Mouse (Mus musculus): ENCODE data around the gene Cd59a. TPM values are rescaled to one million over a fixed set of nuclear protein-coding genes. Genes with fewer than 3 reads are reported as not detected.
"Not testable (repeated sequence)": the region's sequence is repeated elsewhere in the genome, so short reads cannot be mapped to it uniquely, and the experiment has no call there.

Gene Cd59a
- polyA plus RNA-seq, 1 experiment, result 3.8 TPM

GRCm38 (mm10) chr2:104069704-104070185 is 25.9 kb upstream of the Cd59a start, which contains the start of gene Cd59b:
Cd59b (plus strand) TSS chr2:104069849.
- Histone ChIP-seq H3K36me3 (ENCODE audit: control insufficient read depth, insufficient read depth, low read length) (no peaks in the 10 kb centered on the region), H3K27ac (ENCODE audit: insufficient read depth, low read depth, low read length) (no peak within 1 kb of the TSS), H3K4me3 (ENCODE audit: low read depth, low read length) (peak within 1 kb of the TSS; percentile 67), H3K27me3 (ENCODE audit: control insufficient read depth, insufficient read depth, low read length) (no peaks in the 10 kb centered on the region), H3K4me1 (ENCODE audit: control insufficient read depth, insufficient read depth, insufficient read length, low read length) (no peaks in the 10 kb centered on the region)
- WGBS, result 3% methylated on average over 13 of the region's 13 CpGs
- no peak for TF ChIP-seq CTCF (IDR thresholded peaks at IDR 0.05; ENCODE audit: extremely low read depth, insufficient read length, insufficient replicate concordance, low read depth, low read length)
- no peak for TF ChIP-seq POLR2A (IDR thresholded peaks at IDR 0.05; ENCODE audit: low read depth, low read length)

- not testable (repeated sequence) for H3K4me1 ChIP-seq (ENCODE audit: control insufficient read depth, insufficient read depth, insufficient read length, low read length); H3K27me3 ChIP-seq (ENCODE audit: control insufficient read depth, insufficient read depth, low read length); H3K36me3 ChIP-seq (ENCODE audit: control insufficient read depth, insufficient read depth, low read length); H3K27ac ChIP-seq (ENCODE audit: insufficient read depth, low read depth, low read length); H3K4me3 ChIP-seq (ENCODE audit: low read depth, low read length)
- WGBS, result 64% methylated on average over 5 of the region's 5 CpGs
Observed at GRCm38 (mm10) chr2:104078285-104078684, 17.3 kb upstream of the Cd59a start.

GRCm38 (mm10) chr2:104081436-104082050 is 14.1 kb upstream of the Cd59a start:
- H3K27me3 ChIP-seq (ENCODE audit: control insufficient read depth, insufficient read depth, low read length); H3K4me1 ChIP-seq (ENCODE audit: control insufficient read depth, insufficient read depth, insufficient read length, low read length); H3K27ac ChIP-seq (ENCODE audit: insufficient read depth, low read depth, low read length); H3K4me3 ChIP-seq (ENCODE audit: low read depth, low read length); H3K36me3 ChIP-seq (ENCODE audit: control insufficient read depth, insufficient read depth, low read length): not testable (repeated sequence)
- no CpG with 5 or more reads among the region's 1 CpGs for WGBS

- H3K36me3 ChIP-seq (ENCODE audit: control insufficient read depth, insufficient read depth, low read length), result no peaks in the 10 kb centered on the region
- H3K4me3 ChIP-seq (ENCODE audit: low read depth, low read length), result no peak overlapping the region
- no peak overlapping the region for H3K27ac ChIP-seq (ENCODE audit: insufficient read depth, low read depth, low read length)
- no peaks in the 10 kb centered on the region for H3K27me3 ChIP-seq (ENCODE audit: control insufficient read depth, insufficient read depth, low read length)
- no peaks in the 10 kb centered on the region for H3K4me1 ChIP-seq (ENCODE audit: control insufficient read depth, insufficient read depth, insufficient read length, low read length)
- TF ChIP-seq POLR2A (IDR thresholded peaks at IDR 0.05; ENCODE audit: low read depth, low read length), result no peak
- TF ChIP-seq CTCF (IDR thresholded peaks at IDR 0.05; ENCODE audit: extremely low read depth, insufficient read length, insufficient replicate concordance, low read depth, low read length), result no peak
Observed at GRCm38 (mm10) chr2:104082474-104082873, 13.1 kb upstream of the Cd59a start.

GRCm38 (mm10) chr2:104084027-104084426 is 11.6 kb upstream of the Cd59a start:
- not testable (repeated sequence) for H3K36me3 ChIP-seq (ENCODE audit: control insufficient read depth, insufficient read depth, low read length); H3K4me3 ChIP-seq (ENCODE audit: low read depth, low read length); H3K27ac ChIP-seq (ENCODE audit: insufficient read depth, low read depth, low read length); H3K4me1 ChIP-seq (ENCODE audit: control insufficient read depth, insufficient read depth, insufficient read length, low read length); H3K27me3 ChIP-seq (ENCODE audit: control insufficient read depth, insufficient read depth, low read length)

GRCm38 (mm10) chr2:104087562-104087961 is 8.0 kb upstream of the Cd59a start:
- not testable (repeated sequence) for H3K36me3 ChIP-seq (ENCODE audit: control insufficient read depth, insufficient read depth, low read length); H3K27me3 ChIP-seq (ENCODE audit: control insufficient read depth, insufficient read depth, low read length); H3K27ac ChIP-seq (ENCODE audit: insufficient read depth, low read depth, low read length); H3K4me1 ChIP-seq (ENCODE audit: control insufficient read depth, insufficient read depth, insufficient read length, low read length); H3K4me3 ChIP-seq (ENCODE audit: low read depth, low read length)
- 89% methylated on average over 1 of the region's 1 CpGs for WGBS

- 82% methylated on average over 2 of the region's 2 CpGs for WGBS
- Histone ChIP-seq H3K27ac (ENCODE audit: insufficient read depth, low read depth, low read length) (no peak overlapping the region), H3K36me3 (ENCODE audit: control insufficient read depth, insufficient read depth, low read length) (no peaks in the 10 kb centered on the region)
Observed at GRCm38 (mm10) chr2:104093305-104093704, 2.3 kb upstream of the Cd59a start.

GRCm38 (mm10) chr2:104096256-104096655 is 655 bp downstream of the Cd59a start:
- Histone ChIP-seq H3K27ac (ENCODE audit: insufficient read depth, low read depth, low read length) (0 out of 2 replicates have a peak overlapping the region, but pooled peaks have one; percentile 4), H3K27me3 (ENCODE audit: control insufficient read depth, insufficient read depth, low read length) (no peaks in the 10 kb centered on the region), H3K36me3 (ENCODE audit: control insufficient read depth, insufficient read depth, low read length) (no peaks in the 10 kb centered on the region), H3K4me1 (ENCODE audit: control insufficient read depth, insufficient read depth, insufficient read length, low read length) (peaks cover 4% of the 10 kb centered on the region; the same call in 1 of the 2 replicates), H3K4me3 (ENCODE audit: low read depth, low read length) (peak overlapping the region; percentile 57)
- 40% methylated on average over 10 of the region's 10 CpGs for WGBS
- no peak for TF ChIP-seq CTCF (IDR thresholded peaks at IDR 0.05; ENCODE audit: extremely low read depth, insufficient read length, insufficient replicate concordance, low read depth, low read length)
- no peak for TF ChIP-seq POLR2A (IDR thresholded peaks at IDR 0.05; ENCODE audit: low read depth, low read length)

More at GRCm38 (mm10) chr2:104093305-104093704, 2.3 kb upstream of the Cd59a start:
- Histone ChIP-seq H3K4me1 (ENCODE audit: control insufficient read depth, insufficient read depth, insufficient read length, low read length) (peaks cover 2% of the 10 kb centered on the region; the same call in 1 of the 2 replicates), H3K27me3 (ENCODE audit: control insufficient read depth, insufficient read depth, low read length) (no peaks in the 10 kb centered on the region), H3K4me3 (ENCODE audit: low read depth, low read length) (no peak overlapping the region)
- TF ChIP-seq POLR2A (IDR thresholded peaks at IDR 0.05; ENCODE audit: low read depth, low read length) (no peak), CTCF (IDR thresholded peaks at IDR 0.05; ENCODE audit: extremely low read depth, insufficient read length, insufficient replicate concordance, low read depth, low read length) (no peak)

- not testable (repeated sequence) for H3K27ac ChIP-seq (ENCODE audit: insufficient read depth, low read depth, low read length); H3K4me3 ChIP-seq (ENCODE audit: low read depth, low read length)
- 100% methylated on average over 1 of the region's 1 CpGs for WGBS
Observed at GRCm38 (mm10) chr2:104096796-104097195, 1.2 kb downstream of the Cd59a start.

GRCm38 (mm10) chr2:104097396-104097795 is 1.8 kb downstream of the Cd59a start:
- H3K27ac ChIP-seq (ENCODE audit: insufficient read depth, low read depth, low read length); H3K4me1 ChIP-seq (ENCODE audit: control insufficient read depth, insufficient read depth, insufficient read length, low read length); H3K36me3 ChIP-seq (ENCODE audit: control insufficient read depth, insufficient read depth, low read length); H3K27me3 ChIP-seq (ENCODE audit: control insufficient read depth, insufficient read depth, low read length); H3K4me3 ChIP-seq (ENCODE audit: low read depth, low read length): not testable (repeated sequence)
- 93% methylated on average over 4 of the region's 4 CpGs for WGBS

More at GRCm38 (mm10) chr2:104096796-104097195, 1.2 kb downstream of the Cd59a start:
- H3K27me3 ChIP-seq (ENCODE audit: control insufficient read depth, insufficient read depth, low read length); H3K36me3 ChIP-seq (ENCODE audit: control insufficient read depth, insufficient read depth, low read length); H3K4me1 ChIP-seq (ENCODE audit: control insufficient read depth, insufficient read depth, insufficient read length, low read length): not testable (repeated sequence)
